Mouse (Mus musculus) brain, embryonic 14.5 days (tissue): ENCODE measurements at regions not wholly inside any gene's neighbourhood (a gene's known extent, or its start where the extent isn't known, plus 50 kb on each side); places are given as distances from the start of the nearest gene placed in this dataset.

Experiments used
- CTCF ChIP-seq: fragments of 200-500 bp; IDR thresholded peaks from 2 replicates; pipeline ENCODE4 v1.5.1; 2012; ENCODE audit warnings: inconsistent platforms, mild to moderate bottlenecking, moderate library complexity, borderline replicate concordance; ENCODE audit not compliant: insufficient read depth, insufficient read length; ENCODE audit errors: extremely low read depth
- POLR2A ChIP-seq: fragments of 200-500 bp; IDR thresholded peaks from 2 replicates; pipeline ENCODE4 v1.6.1; 2012; ENCODE audit warnings: mild to moderate bottlenecking, inconsistent platforms, borderline replicate concordance; ENCODE audit not compliant: poor library complexity, insufficient read depth, insufficient read length, severe bottlenecking; ENCODE audit errors: extremely low read depth

DNA sequence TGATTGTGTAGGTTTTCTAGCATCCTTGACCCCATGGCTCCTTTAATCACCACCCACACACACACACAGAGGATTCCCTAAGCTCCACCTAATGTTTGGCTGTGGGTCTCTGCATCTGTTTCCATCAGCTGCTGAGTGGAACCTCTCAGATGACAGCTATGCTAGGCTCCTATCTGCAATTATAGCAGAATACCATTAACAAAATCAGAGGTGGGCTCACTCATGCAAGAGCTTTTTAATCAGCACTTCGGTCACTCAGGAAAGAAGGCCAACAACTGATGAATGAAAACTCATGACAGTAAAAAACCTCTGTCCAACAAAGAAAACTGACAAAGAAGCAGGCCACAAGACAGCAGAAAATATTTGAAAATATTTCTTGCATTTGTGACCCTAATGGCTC lies 147.1 kb upstream of the Irak1bp1 start:
- TF ChIP-seq CTCF (no peak), POLR2A (no peak)
